Mouse (Mus musculus): Measurements from ENCODE around the gene Mfsd4a.

DNA sequence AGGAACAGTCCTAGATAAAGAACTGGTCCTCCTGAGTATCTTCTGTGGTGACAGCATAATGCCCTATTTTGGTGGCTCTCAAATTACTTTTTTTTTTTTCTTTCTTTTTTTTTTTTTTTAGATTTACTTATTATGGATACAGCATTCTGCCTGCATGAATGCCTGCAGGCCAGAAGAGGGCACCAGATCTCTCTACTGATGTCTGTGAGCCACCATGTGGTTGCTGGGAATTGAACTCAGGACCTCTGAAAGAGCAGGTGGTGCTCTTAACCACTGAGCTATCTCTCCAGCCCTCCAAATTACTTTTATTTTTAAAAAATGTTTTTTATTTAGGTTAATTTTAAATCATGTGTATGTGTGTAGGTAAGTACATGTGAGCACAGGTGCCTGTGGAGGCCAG is 67.4 kb downstream of the Mfsd4a start:
- TF ChIP-seq CTCF (IDR thresholded peaks at IDR 0.05; ENCODE audit: low read depth, low read length), result peak; percentile 17; the same call in 1 of the 2 replicates
- TF ChIP-seq POLR2A (IDR thresholded peaks at IDR 0.05; ENCODE audit: borderline replicate concordance, low read depth, low read length), result no peak
